Mouse (Mus musculus): Measurements from ENCODE around the gene Kansl2. TPM values are rescaled to one million over a fixed set of nuclear protein-coding genes. Genes with fewer than 3 reads are reported as not detected.

Gene Kansl2
- polyA plus RNA-seq, 1 experiment = 19.8 TPM

- TF ChIP-seq POLR2A (IDR thresholded peaks at IDR 0.05; ENCODE audit: control insufficient read depth, low read depth, low read length) (no peak), CTCF (IDR thresholded peaks at IDR 0.05; ENCODE audit: control insufficient read depth, insufficient read depth, insufficient replicate concordance, low read depth, low read length) (no peak)
- Histone ChIP-seq H3K36me3 (ENCODE audit: control insufficient read depth, insufficient read depth, low read length) (no peaks in the 10 kb centered on the region), H3K27ac (ENCODE audit: control insufficient read depth, insufficient read depth, low read depth, low read length) (no peak within 1 kb of the TSS), H3K4me3 (ENCODE audit: control insufficient read depth, low read depth, low read length) (no peak within 1 kb of the TSS), H3K27me3 (ENCODE audit: control insufficient read depth, insufficient read depth, low read length) (no peaks in the 10 kb centered on the region), H3K4me1 (ENCODE audit: control insufficient read depth, insufficient read depth, low read length) (no peaks in the 10 kb centered on the region; the same call in 1 of the 2 replicates)
These were observed 42.0 kb downstream of the Kansl2 start, which contains the start of gene Olfr279 for GRCm38 (mm10) chr15:98492102-98492501. Gene Olfr279, plus strand, starts transcription at chr15:98492402.

GRCm38 (mm10) chr15:98491332-98491731, 42.7 kb downstream of the Kansl2 start:
- H3K27ac ChIP-seq (ENCODE audit: control insufficient read depth, insufficient read depth, low read depth, low read length) = no peak overlapping the region
- no peak overlapping the region for H3K4me3 ChIP-seq (ENCODE audit: control insufficient read depth, low read depth, low read length)
- no peaks in the 10 kb centered on the region for H3K36me3 ChIP-seq (ENCODE audit: control insufficient read depth, insufficient read depth, low read length)
- TF ChIP-seq POLR2A (IDR thresholded peaks at IDR 0.05; ENCODE audit: control insufficient read depth, low read depth, low read length) (no peak), CTCF (IDR thresholded peaks at IDR 0.05; ENCODE audit: control insufficient read depth, insufficient read depth, insufficient replicate concordance, low read depth, low read length) (no peak)
- H3K27me3 ChIP-seq (ENCODE audit: control insufficient read depth, insufficient read depth, low read length) = no peaks in the 10 kb centered on the region
- no peaks in the 10 kb centered on the region for H3K4me1 ChIP-seq (ENCODE audit: control insufficient read depth, insufficient read depth, low read length)

GRCm38 (mm10) chr15:98486433-98487021, 47.5 kb downstream of the Kansl2 start:
- H3K27ac ChIP-seq (ENCODE audit: control insufficient read depth, insufficient read depth, low read depth, low read length) = no peak overlapping the region
- no peaks in the 10 kb centered on the region for H3K36me3 ChIP-seq (ENCODE audit: control insufficient read depth, insufficient read depth, low read length)
- H3K4me3 ChIP-seq (ENCODE audit: control insufficient read depth, low read depth, low read length) = no peak overlapping the region
- H3K27me3 ChIP-seq (ENCODE audit: control insufficient read depth, insufficient read depth, low read length) = no peaks in the 10 kb centered on the region
- no peak for TF ChIP-seq CTCF (IDR thresholded peaks at IDR 0.05; ENCODE audit: control insufficient read depth, insufficient read depth, insufficient replicate concordance, low read depth, low read length)
- no peak for TF ChIP-seq POLR2A (IDR thresholded peaks at IDR 0.05; ENCODE audit: control insufficient read depth, low read depth, low read length)
- H3K4me1 ChIP-seq (ENCODE audit: control insufficient read depth, insufficient read depth, low read length) = no peaks in the 10 kb centered on the region

GRCm38 (mm10) chr15:98483907-98484886, 49.9 kb downstream of the Kansl2 start:
- Histone ChIP-seq H3K4me3 (ENCODE audit: control insufficient read depth, low read depth, low read length) (no peak overlapping the region), H3K4me1 (ENCODE audit: control insufficient read depth, insufficient read depth, low read length) (no peaks in the 10 kb centered on the region), H3K27me3 (ENCODE audit: control insufficient read depth, insufficient read depth, low read length) (no peaks in the 10 kb centered on the region), H3K36me3 (ENCODE audit: control insufficient read depth, insufficient read depth, low read length) (no peaks in the 10 kb centered on the region), H3K27ac (ENCODE audit: control insufficient read depth, insufficient read depth, low read depth, low read length) (no peak overlapping the region)
- TF ChIP-seq POLR2A (IDR thresholded peaks at IDR 0.05; ENCODE audit: control insufficient read depth, low read depth, low read length) (no peak), CTCF (IDR thresholded peaks at IDR 0.05; ENCODE audit: control insufficient read depth, insufficient read depth, insufficient replicate concordance, low read depth, low read length) (no peak)

GRCm38 (mm10) chr15:98482701-98483100, 51.4 kb downstream of the Kansl2 start, which contains the start of gene Lalba:
Gene Lalba, minus strand, starts transcription at chr15:98482721.
- Histone ChIP-seq H3K36me3 (ENCODE audit: control insufficient read depth, insufficient read depth, low read length) (no peaks in the 10 kb centered on the region), H3K4me1 (ENCODE audit: control insufficient read depth, insufficient read depth, low read length) (no peaks in the 10 kb centered on the region), H3K4me3 (ENCODE audit: control insufficient read depth, low read depth, low read length) (no peak within 1 kb of the TSS), H3K27ac (ENCODE audit: control insufficient read depth, insufficient read depth, low read depth, low read length) (no peak within 1 kb of the TSS), H3K27me3 (ENCODE audit: control insufficient read depth, insufficient read depth, low read length) (no peaks in the 10 kb centered on the region)
- no peak for TF ChIP-seq POLR2A (IDR thresholded peaks at IDR 0.05; ENCODE audit: control insufficient read depth, low read depth, low read length)
- no peak for TF ChIP-seq CTCF (IDR thresholded peaks at IDR 0.05; ENCODE audit: control insufficient read depth, insufficient read depth, insufficient replicate concordance, low read depth, low read length)

GRCm38 (mm10) chr15:98479568-98480102, 54.4 kb downstream of the Kansl2 start:
- H3K27me3 ChIP-seq (ENCODE audit: control insufficient read depth, insufficient read depth, low read length) = no peaks in the 10 kb centered on the region
- H3K27ac ChIP-seq (ENCODE audit: control insufficient read depth, insufficient read depth, low read depth, low read length) = no peak overlapping the region
- no peak for TF ChIP-seq CTCF (IDR thresholded peaks at IDR 0.05; ENCODE audit: control insufficient read depth, insufficient read depth, insufficient replicate concordance, low read depth, low read length)
- TF ChIP-seq POLR2A (IDR thresholded peaks at IDR 0.05; ENCODE audit: control insufficient read depth, low read depth, low read length) = no peak
- H3K4me1 ChIP-seq (ENCODE audit: control insufficient read depth, insufficient read depth, low read length) = no peaks in the 10 kb centered on the region; the same call in 1 of the 2 replicates
- H3K4me3 ChIP-seq (ENCODE audit: control insufficient read depth, low read depth, low read length) = no peak overlapping the region
- no peaks in the 10 kb centered on the region for H3K36me3 ChIP-seq (ENCODE audit: control insufficient read depth, insufficient read depth, low read length)

- Histone ChIP-seq H3K27me3 (ENCODE audit: control insufficient read depth, insufficient read depth, low read length) (no peaks in the 10 kb centered on the region), H3K4me1 (ENCODE audit: control insufficient read depth, insufficient read depth, low read length) (no peaks in the 10 kb centered on the region; the same call in 1 of the 2 replicates)
These were observed 57.8 kb downstream of the Kansl2 start for GRCm38 (mm10) chr15:98476281-98476680.

More at GRCm38 (mm10) chr15:98476281-98476680, 57.8 kb downstream of the Kansl2 start:
- H3K27ac ChIP-seq (ENCODE audit: control insufficient read depth, insufficient read depth, low read depth, low read length) = no peak overlapping the region
- TF ChIP-seq CTCF (IDR thresholded peaks at IDR 0.05; ENCODE audit: control insufficient read depth, insufficient read depth, insufficient replicate concordance, low read depth, low read length) (no peak), POLR2A (IDR thresholded peaks at IDR 0.05; ENCODE audit: control insufficient read depth, low read depth, low read length) (no peak)
- no peak overlapping the region for H3K4me3 ChIP-seq (ENCODE audit: control insufficient read depth, low read depth, low read length)
- no peaks in the 10 kb centered on the region for H3K36me3 ChIP-seq (ENCODE audit: control insufficient read depth, insufficient read depth, low read length)

All from testis, adult 2 months (tissue).